Mouse (Mus musculus) thymus, postnatal 10 days (tissue): ENCODE measurements at regions not wholly inside any gene's neighbourhood (a gene's known extent, or its start where the extent isn't known, plus 50 kb on each side); places are given as distances from the start of the nearest gene placed in this dataset.

Source experiments
- DNase-seq, 2 experiments: peaks; one replicate each; pipeline ENCODE4 v3.0.0; 2021; ENCODE audit warnings: low spot score in 2 of 2

DNA sequence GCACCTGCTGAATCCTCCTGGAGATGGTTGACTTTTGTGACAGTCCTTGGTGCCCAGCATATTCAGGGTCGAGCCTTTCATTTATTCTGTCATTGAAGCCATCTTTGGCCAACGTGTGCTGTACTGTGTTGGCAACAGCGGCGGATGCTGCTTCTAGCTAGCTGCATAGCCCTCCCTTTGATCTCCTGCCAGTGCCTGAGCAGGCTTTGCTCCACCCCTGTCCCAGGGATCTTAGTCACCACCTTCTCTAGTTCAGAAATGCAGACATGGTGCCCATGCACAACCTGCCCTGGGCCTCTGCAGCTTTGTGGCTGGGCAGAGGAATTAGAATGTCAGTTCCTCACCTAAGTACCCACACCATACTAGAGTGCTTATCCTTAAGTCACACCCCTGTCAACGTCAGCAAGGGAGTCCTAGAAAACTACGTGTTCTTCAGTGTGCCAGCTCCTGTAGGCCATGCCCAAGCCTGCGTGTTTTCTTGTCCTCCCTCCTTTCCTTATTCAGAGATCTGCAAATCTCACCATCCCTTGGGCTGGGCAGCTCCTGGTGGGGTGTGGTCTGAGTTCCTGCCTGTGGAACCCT is 151.9 kb downstream of the Zfp706 start:
- peak; percentile 8 to 12 for DNase-seq

DNA sequence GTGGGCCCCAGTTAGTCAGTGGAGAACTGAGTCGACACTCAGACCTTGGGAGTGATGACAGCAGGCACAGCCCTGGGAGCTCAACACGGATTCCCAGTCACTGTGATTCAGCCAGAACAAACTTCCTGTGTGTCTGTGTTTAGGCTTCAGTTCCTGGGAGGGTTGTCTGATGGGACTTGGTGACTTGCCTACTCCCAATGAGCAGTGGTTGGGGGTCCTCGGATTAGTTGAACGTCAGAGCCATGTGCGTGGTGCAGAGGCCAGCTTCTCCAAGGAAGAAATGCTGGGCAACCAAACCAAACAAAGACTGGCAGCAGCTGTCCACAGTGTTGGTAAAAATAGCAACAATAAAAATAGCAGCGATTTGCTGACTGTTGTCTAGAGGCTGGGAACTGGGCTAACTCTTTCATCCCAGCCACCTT is 152.7 kb downstream of the Zfp706 start:
- DNase-seq = no peak

DNA sequence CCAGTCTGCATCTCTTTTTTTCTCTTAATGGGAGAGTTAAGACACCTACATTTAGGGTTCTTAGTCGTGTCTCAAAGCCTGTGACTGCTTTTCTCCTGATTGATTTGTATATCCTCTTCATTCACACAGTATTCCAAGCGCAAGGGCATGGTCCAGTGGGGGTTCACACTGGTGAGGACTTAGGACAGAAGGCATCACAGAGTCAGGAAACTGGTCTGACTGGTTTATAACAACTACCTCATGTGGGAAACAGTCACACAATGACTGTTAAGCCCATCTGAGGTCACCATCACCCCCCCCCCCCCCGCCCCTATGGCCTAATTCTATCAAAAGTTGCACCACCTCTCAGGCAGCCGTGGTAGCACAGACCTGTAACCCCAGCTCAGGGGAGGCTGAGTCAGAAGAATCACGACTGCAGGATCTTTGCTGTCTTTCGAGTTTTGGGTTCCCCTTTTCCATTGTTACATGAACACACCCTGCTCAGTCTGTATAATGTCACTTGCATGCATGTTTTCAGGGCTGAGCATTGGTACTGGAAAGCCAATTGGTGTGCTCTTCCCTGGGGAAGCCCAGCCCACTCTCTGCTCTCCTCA is 155.2 kb downstream of the Zfp706 start:
- DNase-seq = no peak

GRCm38 (mm10) chr15:36848238-36848637 is 159.3 kb downstream of the Zfp706 start:
- no peak for DNase-seq

DNA sequence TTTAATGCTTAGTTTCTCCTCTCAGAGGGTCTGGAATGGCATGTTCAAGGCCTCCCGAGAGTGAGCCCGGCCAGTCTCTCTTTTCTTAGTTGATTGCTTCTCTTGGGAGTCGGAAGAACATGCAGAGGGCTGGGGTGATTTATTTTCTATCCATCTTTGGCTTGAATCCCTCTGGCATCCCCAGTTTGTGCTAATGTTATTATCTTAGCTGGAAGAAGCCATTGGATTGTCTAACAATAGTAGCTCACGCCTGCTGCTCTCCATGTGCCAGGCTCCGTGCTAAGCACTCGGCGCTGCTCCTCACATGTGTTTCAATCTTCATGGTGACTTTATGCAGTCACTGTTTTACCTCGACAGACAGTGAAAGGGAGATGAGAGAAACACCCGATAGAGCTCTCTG is 160.8 kb downstream of the Zfp706 start:
- no peak for DNase-seq
